In the genomic region with DNA sequence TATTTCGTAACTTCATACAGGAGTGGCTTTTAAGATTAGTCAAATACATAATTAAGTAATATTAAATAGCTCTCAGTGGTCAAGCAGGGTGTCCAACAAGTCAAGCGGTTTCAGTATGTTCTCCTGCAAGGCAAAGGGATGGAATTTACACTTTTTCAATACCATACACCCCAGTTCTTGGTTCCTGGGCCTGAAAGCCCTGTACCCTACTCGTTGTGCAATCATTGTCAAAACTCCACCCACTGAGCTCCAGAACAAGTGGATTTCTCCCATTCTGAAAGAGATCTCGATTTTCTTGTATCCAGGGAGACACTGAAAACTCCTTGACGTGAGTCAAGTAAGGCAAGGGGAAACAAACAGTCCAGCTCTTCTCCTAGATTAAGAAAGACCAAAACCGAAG, we compare ENCODE assay signal across 8 mouse cellular contexts. TPM values are rescaled to one million over a fixed set of nuclear protein-coding genes. Genes with fewer than 3 reads are reported as not detected.
A peak's percentile ranks its signal among the peaks of the same experiment; 100 is the strongest.
DNase-seq lines count a peak whose midpoint lies in the region; ATAC-seq lines count a peak whose summit lies in the region.

No protein-coding gene starts in this region.

- WGBS in kidney, embryonic 15.5 days, result 42% methylated on average over 6 of the region's 6 CpGs
- 25% methylated on average over 6 of the region's 6 CpGs for WGBS in embryonic facial prominence, embryonic 15.5 days
- 45% methylated on average over 6 of the region's 6 CpGs for WGBS in intestine, embryonic 15.5 days
- WGBS in midbrain, embryonic 10.5 days, result 50% methylated on average over 6 of the region's 6 CpGs

- 0 out of 2 replicates have a peak, but pooled peaks cover 2% of the 10 kb centered on the region for H3K4me1 ChIP-seq in kidney, embryonic 15.5 days
- no peaks in the 10 kb centered on the region for H3K4me1 ChIP-seq in embryonic facial prominence, embryonic 15.5 days
- no peaks in the 10 kb centered on the region for H3K4me1 ChIP-seq in intestine, embryonic 15.5 days (replicated peaks)
- H3K4me1 ChIP-seq in midbrain, embryonic 10.5 days, result peaks cover 18% of the 10 kb centered on the region

- DNase-seq in kidney, postnatal 4 days, result no peak
- no peak for DNase-seq in midbrain, embryonic 10.5 days (ENCODE audit: low spot score)
- no peak for DNase-seq in embryo, embryonic 10 days (ENCODE audit: low spot score)
- no peak for DNase-seq in cerebellum, adult 9-11 months
- no peak for DNase-seq in spleen, adult 12 weeks (ENCODE audit: low spot score)

- peaks cover 11% of the 10 kb centered on the region; the same call in 1 of the 2 replicates for H3K27me3 ChIP-seq in kidney, embryonic 15.5 days
- no peaks in the 10 kb centered on the region for H3K27me3 ChIP-seq in embryonic facial prominence, embryonic 15.5 days
- H3K27me3 ChIP-seq in intestine, embryonic 15.5 days (replicated peaks), result no peaks in the 10 kb centered on the region
- H3K27me3 ChIP-seq in midbrain, embryonic 10.5 days (ENCODE audit: low read depth, poor library complexity, severe bottlenecking), result peaks cover 29% of the 10 kb centered on the region

- no peak overlapping the region for H3K27ac ChIP-seq in kidney, embryonic 15.5 days
- H3K27ac ChIP-seq in embryonic facial prominence, embryonic 15.5 days (replicated peaks), result no peak overlapping the region
- no peak overlapping the region for H3K27ac ChIP-seq in intestine, embryonic 15.5 days
- no peak overlapping the region for H3K27ac ChIP-seq in midbrain, embryonic 10.5 days (replicated peaks)

- H3K9me3 ChIP-seq in kidney, embryonic 15.5 days (replicated peaks), result no peaks in the 10 kb centered on the region
- no peaks in the 10 kb centered on the region for H3K9me3 ChIP-seq in embryonic facial prominence, embryonic 15.5 days (replicated peaks)
- H3K9me3 ChIP-seq in intestine, embryonic 15.5 days, result no peaks in the 10 kb centered on the region
- no peaks in the 10 kb centered on the region for H3K9me3 ChIP-seq in midbrain, embryonic 10.5 days (replicated peaks)

- no peaks in the 10 kb centered on the region for H3K36me3 ChIP-seq in kidney, embryonic 15.5 days
- no peaks in the 10 kb centered on the region for H3K36me3 ChIP-seq in embryonic facial prominence, embryonic 15.5 days
- H3K36me3 ChIP-seq in intestine, embryonic 15.5 days, result no peaks in the 10 kb centered on the region
- no peaks in the 10 kb centered on the region for H3K36me3 ChIP-seq in midbrain, embryonic 10.5 days

- no peak overlapping the region; the same call in 1 of the 2 replicates for H3K9ac ChIP-seq in kidney, embryonic 15.5 days
- H3K9ac ChIP-seq in embryonic facial prominence, embryonic 15.5 days, result no peak overlapping the region
- no peak overlapping the region for H3K9ac ChIP-seq in intestine, embryonic 15.5 days

- ATAC-seq in kidney, embryonic 15.5 days (replicated peaks; ENCODE audit: low FRiP score), result no peak
- ATAC-seq in embryonic facial prominence, embryonic 15.5 days (ENCODE audit: insufficient number of reproducible peaks, low FRiP score, low TSS enrichment, low read depth), result no peak
- no peak for ATAC-seq in intestine, embryonic 15.5 days

- peak overlapping the region; percentile 88 for H3K4me2 ChIP-seq in kidney, embryonic 15.5 days
- peak overlapping the region; percentile 79 for H3K4me2 ChIP-seq in embryonic facial prominence, embryonic 15.5 days (replicated peaks)
- peak overlapping the region; percentile 78 for H3K4me2 ChIP-seq in intestine, embryonic 15.5 days (replicated peaks)

- peak overlapping the region; percentile 61 for H3K4me3 ChIP-seq in kidney, embryonic 15.5 days (replicated peaks)
- peak overlapping the region; percentile 60 for H3K4me3 ChIP-seq in embryonic facial prominence, embryonic 15.5 days (replicated peaks)
- peak overlapping the region; percentile 54 for H3K4me3 ChIP-seq in intestine, embryonic 15.5 days (replicated peaks)
- H3K4me3 ChIP-seq in midbrain, embryonic 10.5 days, result peak overlapping the region; percentile 70

RNA-seq across cellular contexts. Expression of a gene that starts 1.2 kb away (rescaled TPM):
- polyA plus RNA-seq in kidney, embryonic 15.5 days (2015; fragmentation: Nextera tagmentation; extraction: Ambion mirVana), result 16.8 and 17.1 TPM in 2 replicates
- polyA plus RNA-seq in embryonic facial prominence, embryonic 15.5 days (2015; fragmentation: Nextera tagmentation; extraction: Ambion mirVana), result 12.5 and 13.2 TPM in 2 replicates
- polyA plus RNA-seq in intestine, embryonic 15.5 days (2015; fragmentation: Nextera tagmentation; extraction: Ambion mirVana), result 13.3 and 13.5 TPM in 2 replicates
- 14.5 and 14.6 TPM in 2 replicates for polyA plus RNA-seq in midbrain, embryonic 10.5 days (2016; fragmentation: Nextera tagmentation; extraction: Ambion mirVana)
